8 mouse cellular contexts compared by ENCODE assay signal in the genomic region with DNA sequence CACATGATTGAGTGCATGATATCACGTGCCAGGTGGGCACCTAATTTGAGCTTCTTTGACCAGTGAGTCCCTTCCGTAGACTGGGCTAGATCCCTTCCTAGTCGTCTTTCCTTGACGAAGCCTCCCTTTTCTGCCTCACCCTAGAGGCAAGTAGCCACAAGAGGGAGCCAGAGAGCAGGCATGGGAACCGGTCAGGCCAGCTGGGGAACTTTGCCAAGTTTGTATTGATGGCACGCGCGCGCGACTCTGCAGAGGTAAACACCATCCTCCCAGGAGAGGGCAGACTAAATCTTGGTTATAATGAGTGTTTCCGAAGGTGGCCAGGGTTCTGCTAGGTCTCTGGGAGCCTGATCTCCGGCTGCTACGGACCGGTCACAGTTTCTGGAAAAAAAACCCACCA. TPM values are rescaled to one million over a fixed set of nuclear protein-coding genes. Genes with fewer than 3 reads are reported as not detected.
A peak's percentile ranks its signal among the peaks of the same experiment; 100 is the strongest.
DNase-seq lines count a peak whose midpoint lies in the region; ATAC-seq and TF ChIP-seq lines count a peak whose summit lies in the region.

No protein-coding gene starts in this region.

- peaks cover 2% of the 10 kb centered on the region; the same call in 1 of the 2 replicates for H3K4me1 ChIP-seq in heart, embryonic 11.5 days (ENCODE audit: control insufficient read depth, insufficient read depth, low read length)
- peaks cover 32% of the 10 kb centered on the region for H3K4me1 ChIP-seq in kidney, embryonic 16.5 days (ENCODE audit: insufficient read depth, low read length)
- H3K4me1 ChIP-seq in stomach, embryonic 14.5 days (ENCODE audit: control insufficient read depth, insufficient read depth, low read length): peaks cover 16% of the 10 kb centered on the region

- H3K27me3 ChIP-seq in heart, embryonic 11.5 days (ENCODE audit: control insufficient read depth, insufficient read depth, low read length): peaks cover 70% of the 10 kb centered on the region
- peaks cover 31% of the 10 kb centered on the region for H3K27me3 ChIP-seq in kidney, embryonic 16.5 days (ENCODE audit: insufficient read depth, low read length)
- H3K27me3 ChIP-seq in stomach, embryonic 14.5 days (ENCODE audit: control insufficient read depth, insufficient read depth, low read length): peaks cover 9% of the 10 kb centered on the region; the same call in 1 of the 2 replicates

- peak; percentile 71 for ATAC-seq in erythroblast, adult 5-6 weeks (replicated peaks; ENCODE audit: low FRiP score, poor library complexity, severe bottlenecking)
- ATAC-seq in heart, embryonic 11.5 days (replicated peaks; ENCODE audit: insufficient number of reproducible peaks, low FRiP score, low TSS enrichment): no peak; the same call in 1 of the 2 replicates
- peak; percentile 40 for ATAC-seq in kidney, embryonic 16.5 days (ENCODE audit: low FRiP score, low TSS enrichment)
- ATAC-seq in monocyte, adult 5-6 weeks (replicated peaks; ENCODE audit: insufficient number of reproducible peaks, low FRiP score, low TSS enrichment, poor library complexity, severe bottlenecking): peak; percentile 58
- peak; percentile 30; the same call in 1 of the 2 replicates for ATAC-seq in stomach, embryonic 14.5 days (ENCODE audit: insufficient number of reproducible peaks, insufficient read depth, low FRiP score, low read depth)

- no peaks in the 10 kb centered on the region for H3K36me3 ChIP-seq in heart, embryonic 11.5 days (ENCODE audit: control insufficient read depth, insufficient read depth, low read length)
- H3K36me3 ChIP-seq in kidney, embryonic 16.5 days (ENCODE audit: insufficient read depth, low read length): no peaks in the 10 kb centered on the region
- H3K36me3 ChIP-seq in stomach, embryonic 14.5 days (ENCODE audit: control insufficient read depth, insufficient read depth, low read length): no peaks in the 10 kb centered on the region

- DNase-seq in 3T3-L1 (ENCODE audit: low read depth, low spot score) (peak; percentile 78), liver (peak; percentile 86)
- DNase-seq in brain, embryonic 14.5 days (ENCODE audit: low read depth): peak; percentile 94

- H3K4me3 ChIP-seq in heart, embryonic 11.5 days (ENCODE audit: low read depth, low read length): peak overlapping the region; percentile 8; the same call in 1 of the 2 replicates
- peak overlapping the region; percentile 27 for H3K4me3 ChIP-seq in kidney, embryonic 16.5 days (ENCODE audit: low read length)
- no peak overlapping the region; the same call in 1 of the 2 replicates for H3K4me3 ChIP-seq in stomach, embryonic 14.5 days (ENCODE audit: low read depth, low read length)

- no peak overlapping the region for H3K27ac ChIP-seq in heart, embryonic 11.5 days (ENCODE audit: low read depth, low read length)
- H3K27ac ChIP-seq in kidney, embryonic 16.5 days (ENCODE audit: low read length): no peak overlapping the region
- H3K27ac ChIP-seq in stomach, embryonic 14.5 days (ENCODE audit: low read length): no peak overlapping the region

- no peak for TF ChIP-seq POLR2A in brain, embryonic 14.5 days (IDR thresholded peaks at IDR 0.05; ENCODE audit: borderline replicate concordance, extremely low read depth, insufficient read depth, insufficient read length, poor library complexity, severe bottlenecking)

- H3K9ac ChIP-seq in heart, embryonic 11.5 days (ENCODE audit: low read depth, low read length): 0 out of 2 replicates have a peak overlapping the region, but pooled peaks have one; percentile 53
- peak overlapping the region; percentile 49; the same call in 1 of the 2 replicates for H3K9ac ChIP-seq in kidney, embryonic 16.5 days (replicated peaks; ENCODE audit: low read length)
- H3K9ac ChIP-seq in stomach, embryonic 14.5 days (replicated peaks; ENCODE audit: low read depth, low read length): no peak overlapping the region

- H3K4me2 ChIP-seq in heart, embryonic 11.5 days: peak overlapping the region; percentile 49
- H3K4me2 ChIP-seq in kidney, embryonic 16.5 days (replicated peaks; ENCODE audit: low read depth, low read length): peak overlapping the region; percentile 41
- H3K4me2 ChIP-seq in stomach, embryonic 14.5 days (replicated peaks; ENCODE audit: low read depth, low read length): peak overlapping the region; percentile 32

- H3K9me3 ChIP-seq in heart, embryonic 11.5 days (replicated peaks; ENCODE audit: control insufficient read depth, low read length): no peaks in the 10 kb centered on the region
- no peaks in the 10 kb centered on the region for H3K9me3 ChIP-seq in kidney, embryonic 16.5 days (ENCODE audit: low read length)
- H3K9me3 ChIP-seq in stomach, embryonic 14.5 days (ENCODE audit: control insufficient read depth, low read depth, low read length): no peaks in the 10 kb centered on the region

- peak; percentile 97 for TF ChIP-seq CTCF in brain, embryonic 14.5 days (IDR thresholded peaks at IDR 0.05; ENCODE audit: borderline replicate concordance, extremely low read depth, insufficient read depth, insufficient read length)

- whole genome bisulfite sequencing in heart, embryonic 11.5 days (ENCODE audit: insufficient replicate concordance): 2% methylated on average over 14 of the region's 14 CpGs
- 2% methylated on average over 14 of the region's 14 CpGs for WGBS in kidney, embryonic 16.5 days
- 3% methylated on average over 14 of the region's 14 CpGs for WGBS in stomach, embryonic 14.5 days

RNA-seq across cellular contexts. Expression of a gene that starts 1.9 kb away (rescaled TPM):
- 0.26 and 0.30 TPM in 2 replicates for polyA plus RNA-seq in brain, embryonic 14.5 days (2012; rRNA removed)
- total RNA-seq in erythroblast, adult 5-6 weeks (2015; ENCODE audit: low replicate concordance): not detected in 2 replicates
- not detected in 2 replicates for total RNA-seq in erythroblast, adult 5-6 weeks (2017; ENCODE audit: low replicate concordance)
- 0.10 and 0.25 TPM in 2 replicates for polyA plus RNA-seq in heart, embryonic 11.5 days (2014; fragmentation: Nextera tagmentation; extraction: Ambion mirVana)
- 0.27 and 0.36 TPM in 2 replicates for polyA plus RNA-seq in kidney, embryonic 16.5 days (2015; fragmentation: Nextera tagmentation; extraction: Ambion mirVana)
- total RNA-seq in monocyte, adult 5-6 weeks (2017): not detected in 3 replicates
- polyA plus RNA-seq in stomach, embryonic 14.5 days (2014; fragmentation: Nextera tagmentation; extraction: Ambion mirVana): 0.51 and 0.77 TPM in 2 replicates

RNA-seq across cellular contexts. Expression of a gene that starts 10.7 kb away (rescaled TPM):
- 8.3 and 9.2 TPM in 2 replicates for polyA plus RNA-seq in brain, embryonic 14.5 days (2012; rRNA removed)
- not detected in 2 replicates for total RNA-seq in erythroblast, adult 5-6 weeks (2015; ENCODE audit: low replicate concordance)
- total RNA-seq in erythroblast, adult 5-6 weeks (2017; ENCODE audit: low replicate concordance): 0.14 TPM in 1 of 2 replicates, not detected in the other
- 1.9 and 2.6 TPM in 2 replicates for polyA plus RNA-seq in heart, embryonic 11.5 days (2014; fragmentation: Nextera tagmentation; extraction: Ambion mirVana)
- polyA plus RNA-seq in kidney, embryonic 16.5 days (2015; fragmentation: Nextera tagmentation; extraction: Ambion mirVana): 2.3 and 2.6 TPM in 2 replicates
- not detected in 3 replicates for total RNA-seq in monocyte, adult 5-6 weeks (2017)
- polyA plus RNA-seq in stomach, embryonic 14.5 days (2014; fragmentation: Nextera tagmentation; extraction: Ambion mirVana): 13.3 and 14.8 TPM in 2 replicates
